Mouse (Mus musculus): ENCODE measurements around the gene S100a8.

The S100a8 gene
- long read RNA-seq, experiment 1 = 0 reads
- long read RNA-seq, experiment 2, partial matches to known transcripts = 0 of 3 reads
- long read RNA-seq, experiment 2, other reads (novel, unspliced or antisense) = 0 of 3 reads

DNA sequence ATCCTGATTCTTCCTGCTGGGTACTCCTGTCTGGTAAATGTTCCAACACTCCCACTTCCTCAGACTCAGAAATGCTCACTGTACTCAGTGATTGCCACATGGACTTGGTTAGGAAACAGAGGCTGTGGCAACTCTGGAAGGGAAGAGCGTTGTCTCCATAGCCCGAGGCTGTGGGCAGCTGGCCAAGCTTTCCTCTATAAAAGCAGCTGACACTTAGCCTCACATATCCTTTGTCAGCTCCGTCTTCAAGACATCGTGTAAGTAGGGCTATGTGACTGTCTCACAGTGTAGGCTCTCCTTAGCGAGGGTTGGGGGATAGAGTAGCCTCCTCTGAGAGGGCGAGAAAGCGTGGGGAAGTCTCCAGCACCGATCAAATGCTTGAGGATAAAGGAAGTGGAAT lies at the start of gene S100a8:
Gene S100a8 (plus strand): TSS at position 133 of the 400 bp plus-strand sequence.
- intact Hi-C loops (cut with DNase I) = no loop called here

- intact Hi-C loops (cut with DNase I) = no loop called here
Observed at GRCm38 (mm10) chr3:90621552-90621951, 47.2 kb upstream of the S100a8 start.

- intact Hi-C loops (cut with DNase I) = no loop called here
Observed at GRCm38 (mm10) chr3:90623435-90624071, 45.2 kb upstream of the S100a8 start.

GRCm38 (mm10) chr3:90625496-90625895 lies 43.3 kb upstream of the S100a8 start:
- intact Hi-C loops (cut with DNase I) = no loop called here

DNA sequence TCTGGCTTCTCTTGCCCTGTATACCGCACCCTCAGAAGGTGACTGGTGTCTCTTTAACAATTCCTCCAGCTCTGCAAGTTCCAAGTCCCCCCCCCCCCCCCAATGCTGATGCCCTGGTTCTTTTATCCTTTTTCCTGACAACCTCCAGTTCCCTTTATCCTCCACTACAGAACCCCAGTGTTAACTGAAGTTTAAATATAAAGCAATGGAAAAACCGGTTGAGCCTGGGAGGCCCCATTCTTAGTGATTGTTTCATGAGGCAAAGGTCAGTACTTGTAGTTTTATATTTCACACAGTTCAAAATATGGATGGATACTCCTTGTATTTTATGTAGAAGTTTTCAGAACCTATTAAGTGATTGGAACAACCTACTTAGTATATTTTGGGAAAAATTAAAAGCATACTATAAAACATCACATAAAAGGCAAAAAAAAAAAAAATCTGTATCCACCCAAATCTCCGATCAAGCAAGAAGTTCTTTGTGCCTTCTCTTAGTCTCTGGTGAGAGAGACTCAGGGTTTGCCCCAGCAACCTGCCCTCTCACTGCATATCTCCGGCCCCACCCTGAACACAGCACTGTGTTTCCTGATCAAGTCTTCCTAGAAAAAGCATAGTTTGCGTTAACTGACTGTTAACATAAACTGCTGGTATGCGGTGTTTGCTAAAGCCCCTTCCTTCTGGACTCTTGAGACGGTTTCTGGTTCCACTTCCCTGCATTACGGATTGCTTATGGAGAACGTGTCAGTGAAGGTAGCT lies 42.3 kb upstream of the S100a8 start:
- intact Hi-C loops (cut with DNase I) = no loop called here

- intact Hi-C loops (cut with DNase I) = no loop called here
Observed at GRCm38 (mm10) chr3:90627366-90627765, 41.4 kb upstream of the S100a8 start.

GRCm38 (mm10) chr3:90627807-90628206 lies 41.0 kb upstream of the S100a8 start:
- intact Hi-C loops (cut with DNase I) = no loop called here

- intact Hi-C loops (cut with DNase I) = no loop called here
Observed at GRCm38 (mm10) chr3:90629298-90629697, 39.5 kb upstream of the S100a8 start.

GRCm38 (mm10) chr3:90631984-90632383 lies 36.8 kb upstream of the S100a8 start:
- intact Hi-C loops (cut with DNase I) = no loop called here

DNA sequence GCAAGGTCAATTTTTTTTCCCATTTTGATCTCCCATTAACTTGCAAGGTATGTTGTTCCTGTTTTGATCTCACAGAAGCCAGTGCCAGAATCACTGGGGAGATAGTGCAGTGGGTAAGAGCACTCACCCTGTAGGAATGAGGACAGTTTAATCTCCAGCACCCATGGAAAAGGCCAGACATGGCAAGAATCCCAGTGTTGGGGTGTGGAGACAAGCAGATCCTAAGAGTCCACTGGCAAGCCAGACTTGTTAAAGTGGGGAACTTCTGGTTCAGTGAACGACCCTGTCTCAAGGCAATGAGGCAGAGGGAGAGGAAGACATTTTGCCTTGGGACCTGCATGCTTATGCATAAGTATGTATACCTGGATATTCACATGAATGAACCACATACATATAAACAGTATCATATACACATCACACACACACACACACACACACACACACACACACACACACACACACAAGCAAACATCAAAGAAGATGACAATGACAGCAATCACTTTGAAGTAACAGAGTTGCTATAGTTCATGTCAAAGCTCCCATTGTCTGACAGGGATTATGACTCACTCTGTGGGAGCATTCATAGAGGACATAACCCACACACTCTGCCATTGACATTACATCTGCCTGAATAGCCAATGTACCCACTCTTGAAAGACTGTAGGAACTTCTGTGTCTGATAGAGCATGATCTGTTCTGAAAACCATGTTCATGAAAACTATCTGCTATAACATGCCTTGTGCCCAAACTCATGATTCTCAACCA lies 30.1 kb upstream of the S100a8 start:
- intact Hi-C loops (cut with DNase I) = no loop called here

DNA sequence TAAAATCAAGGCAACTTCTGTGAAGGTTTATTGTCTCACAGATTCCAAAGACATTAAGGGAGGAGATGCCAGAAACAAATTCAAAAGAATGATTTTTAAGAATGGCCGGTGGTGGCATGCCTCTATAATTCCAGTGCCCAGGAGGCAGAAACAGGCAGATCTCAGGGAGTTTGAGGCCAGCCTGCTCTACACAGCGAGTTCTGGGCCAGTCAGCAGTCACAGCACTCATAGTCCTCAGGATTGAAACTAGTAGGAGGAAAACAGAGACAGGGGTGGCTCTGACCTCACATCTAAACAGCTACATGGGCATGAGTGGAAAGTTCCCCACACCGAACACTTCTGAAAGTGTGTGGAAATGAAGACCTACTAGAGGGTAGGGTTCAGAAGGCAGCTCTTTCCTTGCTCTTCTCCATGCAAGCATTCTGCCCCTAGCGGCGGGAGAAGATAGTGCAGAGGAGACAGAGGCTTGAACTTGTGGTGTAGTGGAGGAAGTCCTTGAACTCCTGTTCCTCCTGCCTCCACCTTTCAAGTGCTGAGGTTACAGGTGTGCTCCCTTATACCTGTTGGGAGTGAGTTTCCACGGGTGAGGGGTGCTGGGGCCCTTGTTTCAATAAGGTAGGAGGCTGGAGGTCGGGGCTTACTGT lies 29.1 kb upstream of the S100a8 start:
- intact Hi-C loops (cut with DNase I) = no loop called here

DNA sequence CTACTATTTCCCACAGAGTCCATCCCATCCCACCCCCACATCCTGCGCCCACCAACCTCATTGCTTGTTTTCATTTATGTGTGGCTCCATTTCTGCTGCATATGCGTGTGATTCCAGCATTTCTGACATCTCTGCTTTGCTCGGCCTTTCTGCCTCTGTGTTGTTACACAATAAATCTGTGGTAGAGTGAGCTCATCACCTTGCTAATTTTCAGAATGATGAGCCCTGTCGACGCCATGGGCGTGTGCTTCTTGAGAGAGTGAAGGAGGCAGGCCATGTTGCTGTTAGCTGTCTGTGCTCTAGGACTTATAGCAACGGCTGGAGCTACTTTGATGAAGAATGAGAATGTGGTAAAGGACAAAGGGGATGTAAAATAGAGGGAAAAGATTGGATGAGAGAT lies 27.8 kb upstream of the S100a8 start:
- intact Hi-C loops (cut with DNase I) = no loop called here

GRCm38 (mm10) chr3:90644220-90644619 lies 24.6 kb upstream of the S100a8 start:
- intact Hi-C loops (cut with DNase I) = no loop called here

DNA sequence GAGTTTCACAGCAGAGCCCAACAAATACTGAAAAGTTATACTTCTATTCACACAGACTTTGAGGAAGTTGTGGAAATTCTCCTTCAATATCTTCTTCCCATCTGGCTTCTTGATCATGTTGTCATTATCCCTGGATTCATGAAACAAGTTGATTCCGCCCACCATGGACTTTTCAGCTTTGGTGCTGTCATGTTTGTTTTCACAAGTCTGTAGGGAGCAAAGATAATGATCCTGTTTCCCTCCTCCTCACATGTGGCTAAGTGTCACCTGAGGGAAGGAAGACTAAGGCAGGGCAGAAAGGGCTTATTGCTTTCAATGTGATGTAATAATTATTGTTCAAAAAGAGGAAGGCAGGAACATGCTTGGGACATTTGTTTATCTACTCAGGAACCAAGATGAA lies 21.5 kb upstream of the S100a8 start:
- intact Hi-C loops (cut with DNase I) = loop anchor here (5.0 kb wide), 1 partner anchor 60 kb away; no protein-coding TSS in a partner anchor

GRCm38 (mm10) chr3:90648981-90649380 lies 19.8 kb upstream of the S100a8 start:
- intact Hi-C loops (cut with DNase I) = loop anchor here (5.0 kb wide), 1 partner anchor 58 kb away; no protein-coding TSS in a partner anchor

- intact Hi-C loops (cut with DNase I) = loop anchor here (5.0 kb wide), 1 partner anchor 57 kb away; no protein-coding TSS in a partner anchor
Observed at GRCm38 (mm10) chr3:90649832-90650231, 18.9 kb upstream of the S100a8 start.

- intact Hi-C loops (cut with DNase I) = no loop called here
Observed at GRCm38 (mm10) chr3:90652878-90653508, 15.8 kb upstream of the S100a8 start.

GRCm38 (mm10) chr3:90653717-90654116 lies 15.1 kb upstream of the S100a8 start, which contains the start of gene S100a7a:
Gene S100a7a, plus strand, starts transcription at chr3:90654017.
- intact Hi-C loops (cut with DNase I) = no loop called here

- intact Hi-C loops (cut with DNase I) = no loop called here
Observed at GRCm38 (mm10) chr3:90657405-90657804, 11.4 kb upstream of the S100a8 start.

- intact Hi-C loops (cut with DNase I) = no loop called here
Observed at GRCm38 (mm10) chr3:90659364-90660044, 9.3 kb upstream of the S100a8 start.

Data from adrenal gland (tissue).